ENCODE assay signal across 30 mouse cellular contexts in the genomic region with DNA sequence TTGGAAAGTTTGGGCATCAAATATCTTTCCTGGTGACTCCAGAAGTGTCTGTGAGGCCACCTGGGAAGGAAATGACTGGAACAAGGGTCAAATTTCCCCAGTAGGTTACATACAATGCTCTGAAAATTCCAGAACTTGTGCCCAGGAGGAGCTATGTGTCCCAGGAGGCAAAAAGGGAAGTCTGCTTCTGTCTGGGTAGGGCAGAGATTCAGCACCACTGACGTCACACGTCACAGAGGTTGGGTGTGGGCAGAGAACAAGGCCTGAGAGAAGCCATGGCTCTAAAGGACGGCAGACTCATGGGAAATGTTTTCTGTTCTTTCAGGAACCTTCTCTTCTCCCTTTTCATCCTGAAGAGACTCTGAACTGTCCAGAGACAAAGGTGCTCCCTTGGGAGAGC. TPM values are rescaled to one million over a fixed set of nuclear protein-coding genes. Genes with fewer than 3 reads are reported as not detected.
DNase-seq lines count a peak whose midpoint lies in the region; ATAC-seq and TF ChIP-seq lines count a peak whose summit lies in the region.
"Had no signal": no experiment of that assay in that cellular context is flagged by ENCODE, and none has a peak within 500 bp of the region (broad histone marks: within the 10 kb centered on the region; RNA-seq: fewer than 3 reads in every experiment).

No protein-coding gene starts in this region.

- H3K9ac ChIP-seq in hindbrain, postnatal 0 days (replicated peaks; ENCODE audit: low read length) = no peak overlapping the region
- H3K9ac ChIP-seq: forebrain, embryonic 13.5 days; heart, embryonic 13.5 days; hindbrain, embryonic 12.5 days; hindbrain, embryonic 15.5 days had no signal

- no peak for DNase-seq in right cerebral cortex, postnatal 10 days (ENCODE audit: low spot score in 2 of 2)
- no peak for DNase-seq in hindbrain, postnatal 0 days (ENCODE audit: low spot score)
- no peak for DNase-seq in ovary, postnatal 36 days (ENCODE audit: low spot score)
- DNase-seq: adrenal gland, adult 8-10 months; adrenal gland, postnatal 25 days; cerebellum, adult 11-12 months; cerebellum, adult 8-10 months; cerebellum, postnatal 10 days; cerebellum, postnatal 36 days; gastrocnemius, postnatal 10 days; gastrocnemius, postnatal 36 days; heart, adult 11 months; heart, postnatal 14 days; heart, postnatal 4 days had no signal

- H3K9me3 ChIP-seq in hindbrain, postnatal 0 days (ENCODE audit: low read length) = no peaks in the 10 kb centered on the region
- H3K9me3 ChIP-seq: forebrain, embryonic 10.5 days; forebrain, embryonic 13.5 days; heart, embryonic 13.5 days; hindbrain, embryonic 12.5 days; hindbrain, embryonic 15.5 days had no signal

- TF ChIP-seq POLR2A in small intestine, adult 2 months (IDR thresholded peaks at IDR 0.05; ENCODE audit: low read depth, low read length) = no peak

- peak overlapping the region; percentile 41; the same call in 1 of the 2 replicates for H3K27ac ChIP-seq in small intestine, adult 2 months (ENCODE audit: insufficient read depth, low read depth, low read length)
- H3K27ac ChIP-seq in hindbrain, postnatal 0 days = no peak overlapping the region
- H3K27ac ChIP-seq: forebrain, embryonic 10.5 days; forebrain, embryonic 13.5 days; heart, embryonic 13.5 days; hindbrain, embryonic 12.5 days; hindbrain, embryonic 15.5 days had no signal

- no peaks in the 10 kb centered on the region for H3K27me3 ChIP-seq in small intestine, adult 2 months (ENCODE audit: control insufficient read depth, insufficient read depth, low read length)
- H3K27me3 ChIP-seq in hindbrain, postnatal 0 days (ENCODE audit: insufficient read depth, low read length) = no peaks in the 10 kb centered on the region

- peaks cover 20% of the 10 kb centered on the region for H3K36me3 ChIP-seq in small intestine, adult 2 months (ENCODE audit: control insufficient read depth, insufficient read depth, low read length)
- no peaks in the 10 kb centered on the region for H3K36me3 ChIP-seq in hindbrain, postnatal 0 days (ENCODE audit: insufficient read depth, low read length)
- H3K36me3 ChIP-seq: forebrain, embryonic 10.5 days; heart, embryonic 13.5 days; hindbrain, embryonic 12.5 days; hindbrain, embryonic 15.5 days had no signal

- H3K4me3 ChIP-seq in small intestine, adult 2 months (ENCODE audit: low read depth, low read length) = no peak overlapping the region
- H3K4me3 ChIP-seq in hindbrain, postnatal 0 days (ENCODE audit: low read length) = no peak overlapping the region
- H3K4me3 ChIP-seq: forebrain, embryonic 10.5 days; forebrain, embryonic 13.5 days; heart, embryonic 13.5 days; hindbrain, embryonic 12.5 days; hindbrain, embryonic 15.5 days had no signal

- no peak for TF ChIP-seq CTCF in small intestine, adult 2 months (IDR thresholded peaks at IDR 0.05; ENCODE audit: extremely low read depth, insufficient read length, insufficient replicate concordance, low read depth, low read length)
- no peak for TF ChIP-seq CTCF in hindbrain, postnatal 0 days (IDR thresholded peaks at IDR 0.05; ENCODE audit: low read depth)

- H3K4me2 ChIP-seq in hindbrain, postnatal 0 days (ENCODE audit: low read depth, low read length) = no peak overlapping the region
- H3K4me2 ChIP-seq: forebrain, embryonic 13.5 days; heart, embryonic 13.5 days; hindbrain, embryonic 12.5 days; hindbrain, embryonic 15.5 days had no signal

- peaks cover 9% of the 10 kb centered on the region; the same call in 1 of the 2 replicates for H3K4me1 ChIP-seq in small intestine, adult 2 months (ENCODE audit: control insufficient read depth, insufficient read depth, insufficient read length, low read length)
- H3K4me1 ChIP-seq in hindbrain, postnatal 0 days (ENCODE audit: insufficient read depth, low read length) = no peaks in the 10 kb centered on the region
- H3K4me1 ChIP-seq: forebrain, embryonic 10.5 days; forebrain, embryonic 13.5 days; heart, embryonic 13.5 days; hindbrain, embryonic 12.5 days; hindbrain, embryonic 15.5 days had no signal

- ATAC-seq in common myeloid progenitor, adult 5-6 weeks (replicated peaks; ENCODE audit: low read depth, poor library complexity, severe bottlenecking) = 0 out of 2 replicates have a peak, but pooled peaks have one; percentile 29
- ATAC-seq in megakaryocyte, adult 5-6 weeks (ENCODE audit: poor library complexity, severe bottlenecking) = peak; percentile 68
- ATAC-seq in hindbrain, postnatal 0 days = no peak
- ATAC-seq: activated CD4-positive, CD25-positive, alpha-beta regulatory T cell, adult 4 months; forebrain, embryonic 13.5 days; forebrain, embryonic 16.5 days had no signal

- WGBS in small intestine, adult 2 months = 58% methylated on average over 3 of the region's 3 CpGs
- 65% methylated on average over 3 of the region's 3 CpGs for WGBS in hindbrain, postnatal 0 days

RNA-seq across cellular contexts. Expression of a gene that starts 2.5 kb away (rescaled TPM):
- total RNA-seq in common myeloid progenitor, adult 5-6 weeks (2017) = not detected in 2 replicates
- total RNA-seq in megakaryocyte, adult 5-6 weeks (2015) = not detected in 2 replicates
- not detected in 2 replicates for total RNA-seq in megakaryocyte, adult 5-6 weeks (2017)
- polyA plus RNA-seq in small intestine, adult 2 months (2012; rRNA removed) = 68.4 and 126 TPM in 2 replicates
- not detected in 2 replicates for total RNA-seq in hindbrain, postnatal 0 days (2014; rRNA removed)
- not detected in 2 replicates for polyA plus RNA-seq in hindbrain, postnatal 0 days (2015; fragmentation: Nextera tagmentation; extraction: Ambion mirVana)
- total RNA-seq: adrenal gland, adult 8-10 months; adrenal gland, postnatal 25 days; gastrocnemius, adult 18-20 months; gastrocnemius, postnatal 10 days; heart, adult 8-10 months; heart, postnatal 4 days had no signal
- polyA plus RNA-seq: brain, embryonic 14.5 days; embryonic facial prominence, embryonic 11.5 days; embryonic facial prominence, embryonic 14.5 days; forebrain, embryonic 10.5 days; forebrain, embryonic 13.5 days; forebrain, embryonic 16.5 days; hindbrain, embryonic 12.5 days; hindbrain, embryonic 15.5 days had no signal

RNA-seq across cellular contexts. Expression of a gene that starts 19.2 kb away (rescaled TPM):
- not detected in 2 replicates for total RNA-seq in common myeloid progenitor, adult 5-6 weeks (2017)
- total RNA-seq in megakaryocyte, adult 5-6 weeks (2015) = not detected in 2 replicates
- total RNA-seq in megakaryocyte, adult 5-6 weeks (2017) = not detected in 2 replicates
- polyA plus RNA-seq in small intestine, adult 2 months (2012; rRNA removed) = 118 and 149 TPM in 2 replicates
- total RNA-seq in hindbrain, postnatal 0 days (2014; rRNA removed) = not detected in 2 replicates
- 0.28 and 0.35 TPM in 2 replicates for polyA plus RNA-seq in hindbrain, postnatal 0 days (2015; fragmentation: Nextera tagmentation; extraction: Ambion mirVana)
- total RNA-seq: adrenal gland, postnatal 25 days; ES-E14; gastrocnemius, adult 18-20 months; gastrocnemius, postnatal 10 days; gastrocnemius, postnatal 36 days; heart, adult 8-10 months; heart, postnatal 14 days; heart, postnatal 4 days had no signal
- polyA plus RNA-seq: brain, embryonic 14.5 days; embryonic facial prominence, embryonic 11.5 days; embryonic facial prominence, embryonic 14.5 days; forebrain, embryonic 10.5 days; forebrain, embryonic 13.5 days; forebrain, embryonic 16.5 days; hindbrain, embryonic 12.5 days; hindbrain, embryonic 15.5 days had no signal

RNA-seq across cellular contexts. Expression of a gene that starts 58.3 kb away (rescaled TPM):
- not detected in 2 replicates for total RNA-seq in common myeloid progenitor, adult 5-6 weeks (2017)
- total RNA-seq in megakaryocyte, adult 5-6 weeks (2015) = not detected in 2 replicates
- total RNA-seq in megakaryocyte, adult 5-6 weeks (2017) = not detected in 2 replicates
- 12.5 and 88.2 TPM in 2 replicates for polyA plus RNA-seq in small intestine, adult 2 months (2012; rRNA removed)
- total RNA-seq in hindbrain, postnatal 0 days (2014; rRNA removed) = not detected in 2 replicates
- polyA plus RNA-seq in hindbrain, postnatal 0 days (2015; fragmentation: Nextera tagmentation; extraction: Ambion mirVana) = not detected in 2 replicates
- total RNA-seq: adrenal gland, postnatal 25 days; ES-E14; gastrocnemius, adult 18-20 months; gastrocnemius, postnatal 10 days; gastrocnemius, postnatal 36 days; heart, postnatal 14 days; heart, postnatal 4 days had no signal
- polyA plus RNA-seq: activated CD4-positive, CD25-positive, alpha-beta regulatory T cell, adult 4 months; brain, embryonic 14.5 days; embryonic facial prominence, embryonic 11.5 days; embryonic facial prominence, embryonic 14.5 days; forebrain, embryonic 10.5 days; forebrain, embryonic 13.5 days; forebrain, embryonic 16.5 days; heart, embryonic 13.5 days; hindbrain, embryonic 12.5 days; hindbrain, embryonic 15.5 days had no signal
